Mouse (Mus musculus) MEL (cell line): ENCODE measurements at regions not wholly inside any gene's neighbourhood (a gene's known extent, or its start where the extent isn't known, plus 50 kb on each side); places are given as distances from the start of the nearest gene placed in this dataset.
"Not testable (repeated sequence)": the region's sequence is repeated elsewhere in the genome, so short reads cannot be mapped to it uniquely, and the experiment has no call there.

ENCODE experiments used
- DNase-seq: peaks from one replicate; pipeline ENCODE4 v3.0.0; 2011; ENCODE audit warnings: low read depth, low spot score
- H3K27ac ChIP-seq: 2 replicates; pipeline ENCODE4 v1.5.1; 2012; ENCODE audit warnings: low read depth, mild to moderate bottlenecking, control low read depth, low read length, moderate library complexity; ENCODE audit not compliant: control insufficient read depth
- H3K27me3 ChIP-seq, 2 experiments: fragments of 150-350 bp in 1 of 2; sonication (generic) in 1 of 2; 2 replicates each; pipeline ENCODE4 v1.6.1; 2012; ENCODE audit warnings: low read length in 2 of 2, mild to moderate bottlenecking in 2 of 2, improper control_type of control experiment in 1 of 2, moderate library complexity in 1 of 2; ENCODE audit not compliant: insufficient read depth in 2 of 2, control insufficient read depth in 1 of 2
- H3K36me3 ChIP-seq, 2 experiments: 2 replicates each; pipeline ENCODE4 v1.6.1; 2012 to 2014; ENCODE audit warnings: low read length in 2 of 2, improper control_type of control experiment in 1 of 2, inconsistent platforms in 1 of 2, mild to moderate bottlenecking in 1 of 2; ENCODE audit not compliant: insufficient read depth in 2 of 2, control insufficient read depth in 1 of 2
- H3K4me1 ChIP-seq, 2 experiments: fragments of 150-350 bp in 1 of 2; sonication (generic) in 1 of 2; 2 replicates each; pipeline ENCODE4 v1.6.1; 2012; ENCODE audit warnings: low read length in 2 of 2, improper control_type of control experiment in 1 of 2, mild to moderate bottlenecking in 1 of 2; ENCODE audit not compliant: insufficient read depth in 2 of 2, control insufficient read depth in 1 of 2
- H3K4me3 ChIP-seq, 2 experiments: fragments of 150-350 bp in 1 of 2; sonication (generic) in 1 of 2; 2 replicates each; pipeline ENCODE4 v1.5.1; 2012; ENCODE audit warnings: low read depth in 2 of 2, low read length in 2 of 2, mild to moderate bottlenecking in 2 of 2, moderate library complexity in 2 of 2, control low read depth in 1 of 2, improper control_type of control experiment in 1 of 2; ENCODE audit not compliant: control insufficient read depth in 1 of 2, insufficient read depth in 1 of 2
- H3K79me2 ChIP-seq: 2 replicates; pipeline ENCODE4 v1.6.1; 2012; ENCODE audit warnings: mild to moderate bottlenecking, low read length, moderate library complexity; ENCODE audit not compliant: control insufficient read depth, poor library complexity, insufficient read depth
- H3K9ac ChIP-seq: 2 replicates; pipeline ENCODE4 v1.6.1; 2012; ENCODE audit warnings: low read depth, mild to moderate bottlenecking, control low read depth, low read length, moderate library complexity; ENCODE audit not compliant: control insufficient read depth, poor library complexity, severe bottlenecking
- H3K9me3 ChIP-seq: fragments of 150-350 bp; sonication (generic); replicated peaks from 2 replicates; pipeline ENCODE4 v1.6.1; 2012; ENCODE audit warnings: mild to moderate bottlenecking, low read length, improper control_type of control experiment, moderate library complexity; ENCODE audit not compliant: insufficient read depth
- CHD2 ChIP-seq: IDR thresholded peaks from 2 replicates; pipeline ENCODE4 v1.6.1; 2011; ENCODE audit warnings: low read length, improper control_type of control experiment
- CTCF ChIP-seq, 3 experiments: IDR thresholded peaks in 2 of 3; conservative IDR thresholded peaks in 1 of 3; 2 replicates each; pipeline ENCODE4 v1.5.1; 2011 to 2012; ENCODE audit warnings: low read length in 3 of 3, low read depth in 2 of 3, mild to moderate bottlenecking in 2 of 3, improper control_type of control experiment in 1 of 3, inconsistent platforms in 1 of 3, mixed read lengths in 1 of 3, moderate library complexity in 1 of 3; ENCODE audit not compliant: control insufficient read depth in 1 of 3, insufficient read depth in 1 of 3, poor library complexity in 1 of 3, severe bottlenecking in 1 of 3
- E2F4 ChIP-seq: IDR thresholded peaks from 2 replicates; pipeline ENCODE4 v1.6.1; 2011; ENCODE audit warnings: low read depth, low read length, improper control_type of control experiment, borderline replicate concordance
- ELF1 ChIP-seq: IDR thresholded peaks from 2 replicates; pipeline ENCODE4 v1.6.1; 2014; ENCODE audit warnings: low read depth, mild to moderate bottlenecking, inconsistent platforms, low read length, improper control_type of control experiment, moderate library complexity
- GABPA ChIP-seq: IDR thresholded peaks from 2 replicates; pipeline ENCODE4 v1.6.1; 2012; ENCODE audit warnings: low read depth, mild to moderate bottlenecking, inconsistent platforms, low read length, improper control_type of control experiment, moderate library complexity
- GATA1 ChIP-seq: IDR thresholded peaks from 2 replicates; pipeline ENCODE4 v1.6.1; 2011; ENCODE audit warnings: low read depth, low read length, improper control_type of control experiment
- HCFC1 ChIP-seq: IDR thresholded peaks from 2 replicates; pipeline ENCODE4 v1.6.1; 2012; ENCODE audit warnings: low read depth, mild to moderate bottlenecking, inconsistent platforms, low read length, improper control_type of control experiment, moderate library complexity
- MAFK ChIP-seq: IDR thresholded peaks from 2 replicates; pipeline ENCODE4 v1.6.1; 2011; ENCODE audit warnings: low read depth, mild to moderate bottlenecking, low read length, improper control_type of control experiment, borderline replicate concordance
- MEF2A ChIP-seq: IDR thresholded peaks from 2 replicates; pipeline ENCODE4 v1.6.1; 2014; ENCODE audit warnings: low read depth, mild to moderate bottlenecking, inconsistent platforms, low read length, improper control_type of control experiment; ENCODE audit not compliant: poor library complexity, insufficient replicate concordance, severe bottlenecking; ENCODE audit errors: extremely low read depth
- MXI1 ChIP-seq: IDR thresholded peaks from 2 replicates; pipeline ENCODE4 v1.6.1; 2011; ENCODE audit warnings: mild to moderate bottlenecking, low read depth, low read length, improper control_type of control experiment
- MYB ChIP-seq: IDR thresholded peaks from 2 replicates; pipeline ENCODE4 v1.6.1; 2011; ENCODE audit warnings: mild to moderate bottlenecking, low read depth, low read length, improper control_type of control experiment
- MYC ChIP-seq: IDR thresholded peaks from 2 replicates; pipeline ENCODE4 v1.6.1; 2011; ENCODE audit warnings: low read depth, mild to moderate bottlenecking, low read length, improper control_type of control experiment, moderate library complexity
- NELFE ChIP-seq: IDR thresholded peaks from 2 replicates; pipeline ENCODE4 v1.6.1; 2011; ENCODE audit warnings: low read depth, low read length, improper control_type of control experiment
- NRF1 ChIP-seq: IDR thresholded peaks from 2 replicates; pipeline ENCODE4 v1.6.1; 2014; ENCODE audit warnings: low read depth, mild to moderate bottlenecking, inconsistent platforms, low read length, improper control_type of control experiment, moderate library complexity; ENCODE audit not compliant: poor library complexity, insufficient read depth, severe bottlenecking
- POLR2A ChIP-seq, 2 experiments: IDR thresholded peaks; 2 replicates each; pipeline ENCODE4 v1.6.1; 2011 to 2012; ENCODE audit warnings: low read length in 2 of 2, mild to moderate bottlenecking in 2 of 2, control low read depth in 1 of 2, improper control_type of control experiment in 1 of 2, low read depth in 1 of 2, moderate library complexity in 1 of 2; ENCODE audit not compliant: control insufficient read depth in 1 of 2, insufficient read depth in 1 of 2, poor library complexity in 1 of 2
- POLR2AphosphoS5 ChIP-seq: IDR thresholded peaks from 2 replicates; pipeline ENCODE4 v1.6.1; 2012; ENCODE audit warnings: low read depth, borderline replicate concordance, mild to moderate bottlenecking, inconsistent platforms, low read length, moderate library complexity, mixed read lengths
- RCOR1 ChIP-seq: IDR thresholded peaks from 2 replicates; pipeline ENCODE4 v1.6.1; 2012; ENCODE audit warnings: low read depth, mild to moderate bottlenecking, inconsistent platforms, low read length, improper control_type of control experiment
- TAL1 ChIP-seq: IDR thresholded peaks from 2 replicates; pipeline ENCODE4 v1.6.1; 2012; ENCODE audit warnings: mild to moderate bottlenecking, inconsistent platforms, low read length, moderate library complexity, mixed read lengths
- TBP ChIP-seq: IDR thresholded peaks from 2 replicates; pipeline ENCODE4 v1.8.0; 2011; ENCODE audit warnings: low read depth, low read length, improper control_type of control experiment
- UBTF ChIP-seq: IDR thresholded peaks from 2 replicates; pipeline ENCODE4 v1.6.1; 2012; ENCODE audit warnings: low read depth, mild to moderate bottlenecking, inconsistent platforms, low read length, improper control_type of control experiment, moderate library complexity, borderline replicate concordance; ENCODE audit not compliant: insufficient read depth
- ZKSCAN1 ChIP-seq: IDR thresholded peaks from 2 replicates; pipeline ENCODE4 v1.6.1; 2012; ENCODE audit warnings: low read depth, mild to moderate bottlenecking, inconsistent platforms, low read length, improper control_type of control experiment, moderate library complexity
- ZMIZ1 ChIP-seq: IDR thresholded peaks from 2 replicates; pipeline ENCODE4 v1.6.1; 2012; ENCODE audit warnings: low read depth, mild to moderate bottlenecking, inconsistent platforms, low read length, improper control_type of control experiment, moderate library complexity
- ZNF384 ChIP-seq: IDR thresholded peaks from 2 replicates; pipeline ENCODE4 v1.6.1; 2012; ENCODE audit warnings: low read depth, mild to moderate bottlenecking, inconsistent platforms, low read length, improper control_type of control experiment

- no peaks in the 10 kb centered on the region for H3K79me2 ChIP-seq
- H3K4me3 ChIP-seq = no peak overlapping the region
- TF ChIP-seq MAFK (no peak), HCFC1 (no peak), UBTF (no peak), RCOR1 (no peak), POLR2AphosphoS5 (no peak), GABPA (no peak), NELFE (no peak), E2F4 (no peak)
- H3K9ac ChIP-seq = no peak overlapping the region
- H3K4me1 ChIP-seq = no peaks in the 10 kb centered on the region
- no peaks in the 10 kb centered on the region for H3K9me3 ChIP-seq
- H3K36me3 ChIP-seq = no peaks in the 10 kb centered on the region
- H3K27me3 ChIP-seq = no peaks in the 10 kb centered on the region
- no peak overlapping the region for H3K27ac ChIP-seq
- DNase-seq = peak; percentile 4
Measured at GRCm38 (mm10) chr2:114373476-114373875, 172.2 kb upstream of the Zfp770 start.

- H3K4me1 ChIP-seq, H3K27me3 ChIP-seq, H3K79me2 ChIP-seq, H3K4me3 ChIP-seq, H3K36me3 ChIP-seq, H3K27ac ChIP-seq, H3K9ac ChIP-seq, H3K9me3 ChIP-seq, DNase-seq: not testable (repeated sequence)
Measured at GRCm38 (mm10) chr2:114353876-114354275, 152.6 kb upstream of the Zfp770 start.

GRCm38 (mm10) chr2:114340578-114341293 lies 139.5 kb upstream of the Zfp770 start:
- Histone ChIP-seq H3K27me3 (no peaks in the 10 kb centered on the region), H3K36me3 (no peaks in the 10 kb centered on the region), H3K9ac (no peak overlapping the region)
- no peak for TF ChIP-seq POLR2A (IDR thresholded peaks at IDR 0.05; ENCODE audit: control insufficient read depth in 1 of 2, insufficient read depth in 1 of 2, low read depth in 1 of 2, low read length in 2 of 2, poor library complexity in 1 of 2)
- TF ChIP-seq GABPA = no peak
- no peak for TF ChIP-seq ZKSCAN1
- TF ChIP-seq MEF2A = no peak
- no peak for TF ChIP-seq ELF1
- no peak for TF ChIP-seq ZNF384
- TF ChIP-seq NRF1 = no peak
- no peak for TF ChIP-seq ZMIZ1
- no peak for TF ChIP-seq MXI1
- TF ChIP-seq CTCF (IDR thresholded peaks at IDR 0.05 in 2 of 3, conservative IDR thresholded peaks at IDR 0.05 in 1 of 3; ENCODE audit: control insufficient read depth in 1 of 3, insufficient read depth in 1 of 3, low read depth in 2 of 3, low read length in 3 of 3, poor library complexity in 1 of 3, severe bottlenecking in 1 of 3) = no peak
- no peak for TF ChIP-seq TAL1
- TF ChIP-seq E2F4 = no peak
- TF ChIP-seq GATA1 = no peak
- no peak for TF ChIP-seq TBP
- no peak for TF ChIP-seq CHD2
- TF ChIP-seq MAFK = no peak
- no peak for TF ChIP-seq MYB
- no peak for TF ChIP-seq MYC
- no peak for TF ChIP-seq RCOR1
- TF ChIP-seq, all 39 proteins: peak for 0
- H3K27ac ChIP-seq = no peak overlapping the region
- H3K4me1 ChIP-seq = no peaks in the 10 kb centered on the region
- no peak overlapping the region for H3K4me3 ChIP-seq
- H3K9me3 ChIP-seq = no peaks in the 10 kb centered on the region
- no peaks in the 10 kb centered on the region for H3K79me2 ChIP-seq
- DNase-seq = no peak
